Mouse (Mus musculus) CH12.LX (cell line): ENCODE results near the gene Cdkn2aip. TPM values are rescaled to one million over a fixed set of nuclear protein-coding genes. Genes with fewer than 3 reads are reported as not detected.

ENCODE experiments used
- DNase-seq: peaks from one replicate; pipeline ENCODE4 v3.0.0-alpha.2; 2013; ENCODE audit errors: extremely low read depth
- H3K27ac ChIP-seq: 2 replicates; pipeline ENCODE4 v1.5.1; 2012; ENCODE audit warnings: low read depth, mild to moderate bottlenecking, control low read depth, moderate library complexity; ENCODE audit not compliant: insufficient read depth
- H3K27me3 ChIP-seq: replicated peaks from 2 replicates; pipeline ENCODE3; 2012; ENCODE audit warnings: inconsistent platforms
- H3K36me3 ChIP-seq, 2 experiments: replicated peaks in 1 of 2; 2 replicates each; pipeline versions ENCODE3 to v1.6.1; 2012; ENCODE audit warnings: inconsistent platforms in 1 of 2, low read length in 1 of 2, mild to moderate bottlenecking in 1 of 2, mixed read lengths in 1 of 2, moderate library complexity in 1 of 2; ENCODE audit not compliant: control insufficient read depth in 1 of 2, insufficient read depth in 1 of 2
- H3K4me1 ChIP-seq, 2 experiments: 2 replicates each; pipeline ENCODE4 v1.6.1; 2012; ENCODE audit warnings: inconsistent platforms in 1 of 2, moderate library complexity in 1 of 2; ENCODE audit not compliant: insufficient read depth in 2 of 2, control insufficient read depth in 1 of 2
- H3K4me2 ChIP-seq: 2 replicates; pipeline ENCODE4 v1.6.1; 2012; ENCODE audit warnings: low read depth, mild to moderate bottlenecking, control low read depth; ENCODE audit not compliant: poor library complexity, insufficient read depth, severe bottlenecking
- H3K4me3 ChIP-seq, 3 experiments: fragments of 150-350 bp in 1 of 3; sonication (generic) in 1 of 3; replicated peaks in 1 of 3; 2 replicates each; pipeline versions ENCODE3 to v1.5.1; 2011 to 2012; ENCODE audit warnings: low read depth in 2 of 3, low read length in 2 of 3, mild to moderate bottlenecking in 2 of 3, moderate library complexity in 2 of 3, control low read depth in 1 of 3, improper control_type of control experiment in 1 of 3, inconsistent platforms in 1 of 3, mixed read lengths in 1 of 3; ENCODE audit not compliant: poor library complexity in 1 of 3
- H3K79me2 ChIP-seq: replicated peaks from 2 replicates; pipeline ENCODE4 v1.6.1; 2012; ENCODE audit warnings: mild to moderate bottlenecking, moderate library complexity; ENCODE audit not compliant: control insufficient read depth, poor library complexity, insufficient read depth, severe bottlenecking; ENCODE audit errors: extremely low read depth
- H3K9ac ChIP-seq: 2 replicates; pipeline ENCODE4 v1.6.1; 2012; ENCODE audit warnings: low read depth, mild to moderate bottlenecking, control low read depth, moderate library complexity; ENCODE audit not compliant: insufficient read depth
- H3K9me3 ChIP-seq: replicated peaks from 2 replicates; pipeline ENCODE3; 2012; ENCODE audit warnings: low read length, inconsistent platforms, mixed read lengths
- BHLHE40 ChIP-seq: IDR thresholded peaks from 2 replicates; pipeline ENCODE4 v1.6.1; 2011; ENCODE audit warnings: mild to moderate bottlenecking, low read depth, low read length, improper control_type of control experiment
- CHD1 ChIP-seq: IDR thresholded peaks from 2 replicates; pipeline ENCODE4 v1.6.1; 2012; ENCODE audit warnings: low read depth, low read length, improper control_type of control experiment, inconsistent platforms
- CHD2 ChIP-seq: IDR thresholded peaks from 2 replicates; pipeline ENCODE4 v1.6.1; 2011; ENCODE audit warnings: low read length, improper control_type of control experiment
- CTCF ChIP-seq, 2 experiments: IDR thresholded peaks in 1 of 2; conservative IDR thresholded peaks in 1 of 2; 2 replicates each; pipeline ENCODE4 v1.5.1; 2011 to 2012; ENCODE audit warnings: low read depth in 2 of 2, low read length in 2 of 2, improper control_type of control experiment in 1 of 2, inconsistent platforms in 1 of 2, mild to moderate bottlenecking in 1 of 2, moderate library complexity in 1 of 2
- E2F4 ChIP-seq: IDR thresholded peaks from 2 replicates; pipeline ENCODE4 v1.6.1; 2011; ENCODE audit warnings: low read depth, low read length, improper control_type of control experiment; ENCODE audit not compliant: insufficient replicate concordance
- EP300 ChIP-seq: IDR thresholded peaks from 2 replicates; pipeline ENCODE4 v1.6.1; 2011; ENCODE audit warnings: low read length, improper control_type of control experiment
- ETS1 ChIP-seq: conservative IDR thresholded peaks from 2 replicates; pipeline ENCODE4 v1.6.1; 2012; ENCODE audit warnings: low read depth, mild to moderate bottlenecking, inconsistent platforms, low read length, improper control_type of control experiment, moderate library complexity
- GABPA ChIP-seq: IDR thresholded peaks from 2 replicates; pipeline ENCODE4 v1.6.1; 2012; ENCODE audit warnings: low read depth, low read length, improper control_type of control experiment, inconsistent platforms; ENCODE audit not compliant: insufficient replicate concordance
- IRF4 ChIP-seq: IDR thresholded peaks from 2 replicates; pipeline ENCODE4 v1.6.1; 2014; ENCODE audit warnings: low read depth, mild to moderate bottlenecking, inconsistent platforms, low read length, improper control_type of control experiment
- JUN ChIP-seq: IDR thresholded peaks from 2 replicates; pipeline ENCODE4 v1.6.1; 2011; ENCODE audit warnings: low read depth, mild to moderate bottlenecking, low read length, improper control_type of control experiment, moderate library complexity; ENCODE audit not compliant: insufficient read depth
- MAFK ChIP-seq: IDR thresholded peaks from 2 replicates; pipeline ENCODE4 v1.6.1; 2011; ENCODE audit warnings: low read length, improper control_type of control experiment; ENCODE audit not compliant: insufficient replicate concordance
- MXI1 ChIP-seq: IDR thresholded peaks from 2 replicates; pipeline ENCODE4 v1.6.1; 2011; ENCODE audit warnings: mild to moderate bottlenecking, low read depth, low read length, improper control_type of control experiment
- PAX5 ChIP-seq: IDR thresholded peaks from 2 replicates; pipeline ENCODE4 v1.6.1; 2012; ENCODE audit warnings: low read length, inconsistent platforms, mixed read lengths
- POLR2A ChIP-seq: IDR thresholded peaks from 2 replicates; pipeline ENCODE4 v1.6.1; 2011; ENCODE audit warnings: low read depth, mild to moderate bottlenecking, improper control_type of control experiment, low read length
- POLR2AphosphoS2 ChIP-seq: IDR thresholded peaks from 2 replicates; pipeline ENCODE4 v1.6.1; 2011; ENCODE audit warnings: low read depth, low read length, improper control_type of control experiment
- RAD21 ChIP-seq: IDR thresholded peaks from 2 replicates; pipeline ENCODE4 v1.6.1; 2011; ENCODE audit warnings: low read depth, mild to moderate bottlenecking, low read length, improper control_type of control experiment, moderate library complexity
- SIN3A ChIP-seq: IDR thresholded peaks from 2 replicates; pipeline ENCODE4 v1.6.1; 2012; ENCODE audit warnings: low read length, improper control_type of control experiment, inconsistent platforms
- SMC3 ChIP-seq: IDR thresholded peaks from 2 replicates; pipeline ENCODE4 v1.6.1; 2011; ENCODE audit warnings: low read depth, low read length, improper control_type of control experiment
- TBP ChIP-seq: conservative IDR thresholded peaks from 2 replicates; pipeline ENCODE4 v1.6.1; 2011; ENCODE audit warnings: low read depth, low read length, improper control_type of control experiment
- ZKSCAN1 ChIP-seq: IDR thresholded peaks from 2 replicates; pipeline ENCODE4 v1.6.1; 2012; ENCODE audit warnings: low read depth, inconsistent platforms, low read length, improper control_type of control experiment, borderline replicate concordance
- ZMIZ1 ChIP-seq: IDR thresholded peaks from 2 replicates; pipeline ENCODE4 v1.6.1; 2012; ENCODE audit warnings: low read depth, mild to moderate bottlenecking, inconsistent platforms, low read length, improper control_type of control experiment
- dilution Hi-C: fragments of 300-500 bp; cut with MboI; formaldehyde crosslinking; loops from 2 replicates; pipeline ENCODE4 v1.14.3; 2020; ENCODE audit warnings: low sequenced_read_pairs; ENCODE audit not compliant: extremely low pct_unique_long_range_greater_than_20kb, extremely low pct_ligation_motif_present
- in situ Hi-C: fragments of 300-500 bp; cut with MboI; formaldehyde crosslinking; loops from 3 replicates; pipeline ENCODE4 v1.14.3; 2019; ENCODE audit warnings: low sequenced_read_pairs, low pct_ligation_motif_present, low pct_unique_long_range_greater_than_20kb, mixed read lengths
- polyA plus RNA-seq: library from polyadenylated mRNA; unstranded; fragments of >175 nt; gene quantifications from 2 replicates; pipeline ENCODE4 v1.2.1, GENCODE M21; 2012; ENCODE audit warnings: low read depth; ENCODE audit not compliant: insufficient read length
- total RNA-seq, 2 experiments: library from RNA; depleted of rRNA; stranded (reverse); fragments of 300-350 nt in 1 of 2; fragments of >200 nt in 1 of 2; gene quantifications; 2 replicates each; pipeline ENCODE4 v1.2.3; 2012 to 2014

Gene Cdkn2aip
- total and polyA plus RNA-seq, 3 experiments: 7.1 to 15.5 (median 8.7) TPM

- TF ChIP-seq CHD1: no peak
- 0 out of 2 replicates have a peak, but pooled peaks have one; percentile 27 for TF ChIP-seq E2F4
- TF ChIP-seq JUN: no peak
- no peak for TF ChIP-seq GABPA
- no peak for TF ChIP-seq ZMIZ1
- no peak; the same call in 1 of the 2 replicates for TF ChIP-seq MXI1
- no peak for TF ChIP-seq POLR2A
- peak; percentile 46; the same call in 1 of the 2 replicates for TF ChIP-seq CHD2
- TF ChIP-seq POLR2AphosphoS2: no peak
- TF ChIP-seq IRF4: peak; percentile 85
- peak; percentile 65; the same call in 1 of the 2 replicates for TF ChIP-seq BHLHE40
- no peak for TF ChIP-seq TBP
- peak; percentile 66; the same call in 1 of the 2 replicates for TF ChIP-seq SIN3A
- TF ChIP-seq ZKSCAN1: no peak
Measured at GRCm38 (mm10) chr8:47690674-47691078, 23.1 kb downstream of the Cdkn2aip start (continued).

- Histone ChIP-seq H3K36me3 (no peaks in the 10 kb centered on the region), H3K4me3 (no peak overlapping the region), H3K79me2 (no peaks in the 10 kb centered on the region), H3K9me3 (peaks cover 8% of the 10 kb centered on the region), H3K9ac (no peak overlapping the region), H3K27me3 (peaks cover 5% of the 10 kb centered on the region), H3K4me1 (peaks cover 2 to 10% of the 10 kb centered on the region in 2 experiments; a peak in 3 of 4 replicates), H3K4me2 (no peak overlapping the region), H3K27ac (no peak overlapping the region)
- DNase-seq: peak; percentile 77
- in situ Hi-C loops (loop anchor here (25.0 kb wide), 1 partner anchor 303 kb away; no protein-coding TSS in a partner anchor), dilution Hi-C loops (no loop called here)
- TF ChIP-seq EP300: no peak
- TF ChIP-seq ETS1: no peak
- TF ChIP-seq RAD21: peak; percentile 31
- peak; percentile 86 for TF ChIP-seq MAFK
- peak; percentile 16 to 62; a peak in 3 of 4 replicates for TF ChIP-seq CTCF (conservative IDR thresholded peaks at IDR 0.05 in 1 of 2, IDR thresholded peaks at IDR 0.05 in 1 of 2; ENCODE audit: low read depth in 2 of 2, low read length in 2 of 2)
- TF ChIP-seq PAX5: no peak
- peak; percentile 28 for TF ChIP-seq SMC3
Measured at GRCm38 (mm10) chr8:47689704-47690326, 23.9 kb downstream of the Cdkn2aip start.
